ENCODE assay signal across 8 mouse cellular contexts in the genomic region with DNA sequence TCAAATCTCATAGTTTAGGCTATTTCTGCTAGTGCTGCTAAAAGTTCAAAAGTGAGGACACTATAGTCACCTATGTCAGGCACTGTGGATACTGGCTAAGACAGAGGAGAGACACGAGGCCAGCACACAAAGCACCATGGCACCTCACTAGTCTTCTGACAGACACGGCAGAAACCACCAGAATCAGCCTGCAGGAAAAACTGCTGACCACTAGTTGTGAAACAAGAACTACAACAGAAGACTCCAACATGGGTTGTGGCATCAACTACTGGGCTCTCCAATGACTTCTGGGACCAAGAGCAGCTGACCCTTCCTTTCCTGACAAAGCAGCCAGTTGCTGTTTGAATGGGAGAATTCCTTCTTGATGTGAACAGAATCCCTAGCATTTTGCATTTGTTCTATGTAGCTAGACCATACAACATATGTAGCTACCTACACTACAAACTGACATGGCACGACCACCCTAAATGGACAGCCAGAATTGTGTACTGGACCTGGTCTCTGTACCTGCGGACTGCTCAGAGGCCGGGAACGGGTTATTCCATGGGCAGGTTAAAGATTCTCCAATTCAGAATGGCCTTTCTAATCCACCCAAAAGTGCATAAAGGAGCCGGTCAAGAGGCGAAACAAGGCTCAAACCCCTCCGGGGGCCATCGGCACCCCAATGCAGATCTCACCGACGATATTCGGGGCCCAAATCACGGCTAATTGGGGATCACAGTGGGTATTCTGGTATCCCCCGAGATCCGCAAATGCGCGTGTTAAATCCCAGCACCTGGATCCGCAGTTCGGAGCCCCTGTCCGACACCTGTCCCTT. TPM values are rescaled to one million over a fixed set of nuclear protein-coding genes. Genes with fewer than 3 reads are reported as not detected.
A peak's percentile ranks its signal among the peaks of the same experiment; 100 is the strongest.
DNase-seq lines count a peak whose midpoint lies in the region; ATAC-seq and TF ChIP-seq lines count a peak whose summit lies in the region.

No protein-coding gene starts in this region.

- ATAC-seq in embryonic facial prominence, embryonic 11.5 days (replicated peaks; ENCODE audit: insufficient number of reproducible peaks, low FRiP score, low TSS enrichment, low read depth): no peak
- ATAC-seq in hindbrain, postnatal 0 days: no peak
- no peak for ATAC-seq in liver, postnatal 0 days
- no peak for ATAC-seq in stomach, embryonic 16.5 days (ENCODE audit: insufficient read depth, low FRiP score)
- no peak for ATAC-seq in cerebellum, adult (ENCODE audit: insufficient number of reproducible peaks, low FRiP score, low TSS enrichment)

- TF ChIP-seq EP300 in liver, postnatal 0 days (IDR thresholded peaks at IDR 0.05; ENCODE audit: low read depth): no peak

- H3K4me2 ChIP-seq in embryonic facial prominence, embryonic 11.5 days (ENCODE audit: low read depth, low read length): peak overlapping the region; percentile 86
- peak overlapping the region; percentile 71 for H3K4me2 ChIP-seq in hindbrain, postnatal 0 days (ENCODE audit: low read depth, low read length)
- peak overlapping the region; percentile 87 for H3K4me2 ChIP-seq in liver, postnatal 0 days (ENCODE audit: low read depth, low read length)
- H3K4me2 ChIP-seq in stomach, embryonic 16.5 days (ENCODE audit: low read depth, low read length): peak overlapping the region; percentile 95

- H3K27me3 ChIP-seq in embryonic facial prominence, embryonic 11.5 days (ENCODE audit: control insufficient read depth, insufficient read depth, low read length): no peaks in the 10 kb centered on the region
- H3K27me3 ChIP-seq in hindbrain, postnatal 0 days (ENCODE audit: insufficient read depth, low read length): no peaks in the 10 kb centered on the region
- H3K27me3 ChIP-seq in liver, postnatal 0 days (ENCODE audit: insufficient read depth, low read length): no peaks in the 10 kb centered on the region
- H3K27me3 ChIP-seq in stomach, embryonic 16.5 days (ENCODE audit: control insufficient read depth, insufficient read depth, low read length): no peaks in the 10 kb centered on the region

- H3K4me1 ChIP-seq in lung, adult 2 months (ENCODE audit: control insufficient read depth, insufficient read depth, low read length): peaks cover 38% of the 10 kb centered on the region
- peaks cover 7% of the 10 kb centered on the region for H3K4me1 ChIP-seq in embryonic facial prominence, embryonic 11.5 days (ENCODE audit: control insufficient read depth, insufficient read depth, low read length)
- H3K4me1 ChIP-seq in hindbrain, postnatal 0 days (ENCODE audit: insufficient read depth, low read length): peaks cover 12% of the 10 kb centered on the region
- H3K4me1 ChIP-seq in liver, postnatal 0 days (ENCODE audit: insufficient read depth): peaks cover 57% of the 10 kb centered on the region
- H3K4me1 ChIP-seq in stomach, embryonic 16.5 days (ENCODE audit: control insufficient read depth, insufficient read depth, low read length): peaks cover 46% of the 10 kb centered on the region

- no peak for TF ChIP-seq CTCF in lung, adult 2 months (IDR thresholded peaks at IDR 0.05; ENCODE audit: insufficient read depth, low read length)
- TF ChIP-seq CTCF in hindbrain, postnatal 0 days (IDR thresholded peaks at IDR 0.05; ENCODE audit: low read depth): no peak
- TF ChIP-seq CTCF in liver, postnatal 0 days (IDR thresholded peaks at IDR 0.05; ENCODE audit: low read depth): no peak

- H3K4me3 ChIP-seq in lung, adult 2 months (replicated peaks; ENCODE audit: extremely low read depth, low read depth, low read length): peak overlapping the region; percentile 86
- peak overlapping the region; percentile 97 for H3K4me3 ChIP-seq in embryonic facial prominence, embryonic 11.5 days (ENCODE audit: low read depth, low read length)
- peak overlapping the region; percentile 93 for H3K4me3 ChIP-seq in hindbrain, postnatal 0 days (ENCODE audit: low read length)
- peak overlapping the region; percentile 100 for H3K4me3 ChIP-seq in liver, postnatal 0 days (ENCODE audit: low read depth, low read length)
- H3K4me3 ChIP-seq in stomach, embryonic 16.5 days (replicated peaks; ENCODE audit: low read length): peak overlapping the region; percentile 100

- no peaks in the 10 kb centered on the region for H3K36me3 ChIP-seq in embryonic facial prominence, embryonic 11.5 days (replicated peaks; ENCODE audit: control insufficient read depth, insufficient read depth, low read depth, low read length)
- no peaks in the 10 kb centered on the region for H3K36me3 ChIP-seq in hindbrain, postnatal 0 days (ENCODE audit: insufficient read depth, low read length)
- no peaks in the 10 kb centered on the region for H3K36me3 ChIP-seq in liver, postnatal 0 days (replicated peaks; ENCODE audit: insufficient read depth, low read length)
- no peaks in the 10 kb centered on the region for H3K36me3 ChIP-seq in stomach, embryonic 16.5 days (ENCODE audit: control insufficient read depth, insufficient read depth, low read length)

- H3K9me3 ChIP-seq in embryonic facial prominence, embryonic 11.5 days (replicated peaks; ENCODE audit: control insufficient read depth, low read length): no peaks in the 10 kb centered on the region
- no peaks in the 10 kb centered on the region for H3K9me3 ChIP-seq in hindbrain, postnatal 0 days (ENCODE audit: low read length)
- H3K9me3 ChIP-seq in liver, postnatal 0 days (ENCODE audit: low read length): no peaks in the 10 kb centered on the region
- no peaks in the 10 kb centered on the region for H3K9me3 ChIP-seq in stomach, embryonic 16.5 days (replicated peaks; ENCODE audit: control insufficient read depth, low read length)

- WGBS in lung, adult 2 months: under 1% methylated on average over 21 of the region's 21 CpGs
- WGBS in embryonic facial prominence, embryonic 11.5 days: 7% methylated on average over 21 of the region's 21 CpGs
- WGBS in hindbrain, postnatal 0 days: 3% methylated on average over 21 of the region's 21 CpGs
- WGBS in liver, postnatal 0 days (ENCODE audit: insufficient replicate concordance): 2% methylated on average over 21 of the region's 21 CpGs
- WGBS in stomach, embryonic 16.5 days: 2% methylated on average over 21 of the region's 21 CpGs

- peak overlapping the region; percentile 95 for H3K9ac ChIP-seq in embryonic facial prominence, embryonic 11.5 days (replicated peaks; ENCODE audit: low read length)
- H3K9ac ChIP-seq in hindbrain, postnatal 0 days (replicated peaks; ENCODE audit: low read length): peak overlapping the region; percentile 95
- H3K9ac ChIP-seq in liver, postnatal 0 days (replicated peaks): peak overlapping the region; percentile 100
- peak overlapping the region; percentile 100 for H3K9ac ChIP-seq in stomach, embryonic 16.5 days (ENCODE audit: low read length)

- TF ChIP-seq POLR2A in lung, adult 2 months (IDR thresholded peaks at IDR 0.05; ENCODE audit: borderline replicate concordance, extremely low read depth, low read depth, low read length): no peak

- peak overlapping the region; percentile 84; the same call in 1 of the 2 replicates for H3K27ac ChIP-seq in embryonic facial prominence, embryonic 11.5 days (replicated peaks; ENCODE audit: low read depth, low read length)
- H3K27ac ChIP-seq in hindbrain, postnatal 0 days: peak overlapping the region; percentile 94
- H3K27ac ChIP-seq in liver, postnatal 0 days (ENCODE audit: low read depth): peak overlapping the region; percentile 98
- H3K27ac ChIP-seq in stomach, embryonic 16.5 days (ENCODE audit: low read length): peak overlapping the region; percentile 98

- no peak for DNase-seq in lung, adult 2 months
- DNase-seq in lung, adult 18-20 months: no peak
- peak; percentile 13 for DNase-seq in embryonic facial prominence, embryonic 11.5 days (ENCODE audit: low spot score)
- DNase-seq in hindbrain, postnatal 0 days (ENCODE audit: low spot score): peak; percentile 17
- DNase-seq in liver, postnatal 0 days: peak; percentile 34
- DNase-seq in right cerebral cortex, postnatal 14 days: no peak

RNA-seq across cellular contexts. Expression of a gene that starts 1.1 kb away (rescaled TPM):
- polyA plus RNA-seq in lung, adult 2 months (2012; rRNA removed): 525 and 566 TPM in 2 replicates
- polyA plus RNA-seq in embryonic facial prominence, embryonic 11.5 days (2014; fragmentation: Nextera tagmentation; extraction: Ambion mirVana): 626 and 650 TPM in 2 replicates
- 352 and 363 TPM in 2 replicates for total RNA-seq in hindbrain, postnatal 0 days (2014; rRNA removed)
- polyA plus RNA-seq in hindbrain, postnatal 0 days (2015; fragmentation: Nextera tagmentation; extraction: Ambion mirVana): 609 and 632 TPM in 2 replicates
- polyA plus RNA-seq in liver, postnatal 0 days (2015; fragmentation: Nextera tagmentation; extraction: Ambion mirVana): 244 and 254 TPM in 2 replicates
- polyA plus RNA-seq in stomach, embryonic 16.5 days (2015; fragmentation: Nextera tagmentation; extraction: Ambion mirVana): 717 and 769 TPM in 2 replicates

RNA-seq across cellular contexts. Expression of a gene that starts 18.9 kb away (rescaled TPM):
- polyA plus RNA-seq in lung, adult 2 months (2012; rRNA removed): 23.5 and 29.2 TPM in 2 replicates
- 35.7 and 36.8 TPM in 2 replicates for polyA plus RNA-seq in embryonic facial prominence, embryonic 11.5 days (2014; fragmentation: Nextera tagmentation; extraction: Ambion mirVana)
- 4.3 and 4.7 TPM in 2 replicates for total RNA-seq in hindbrain, postnatal 0 days (2014; rRNA removed)
- polyA plus RNA-seq in hindbrain, postnatal 0 days (2015; fragmentation: Nextera tagmentation; extraction: Ambion mirVana): 24.8 and 29.2 TPM in 2 replicates
- 14.8 and 16.2 TPM in 2 replicates for polyA plus RNA-seq in liver, postnatal 0 days (2015; fragmentation: Nextera tagmentation; extraction: Ambion mirVana)
- 22.5 and 24.9 TPM in 2 replicates for polyA plus RNA-seq in stomach, embryonic 16.5 days (2015; fragmentation: Nextera tagmentation; extraction: Ambion mirVana)

RNA-seq across cellular contexts. Expression of a gene that starts 24.7 kb away (rescaled TPM):
- polyA plus RNA-seq in lung, adult 2 months (2012; rRNA removed): 26.0 and 27.0 TPM in 2 replicates
- polyA plus RNA-seq in embryonic facial prominence, embryonic 11.5 days (2014; fragmentation: Nextera tagmentation; extraction: Ambion mirVana): 89.8 and 95.2 TPM in 2 replicates
- total RNA-seq in hindbrain, postnatal 0 days (2014; rRNA removed): 88.3 and 90.6 TPM in 2 replicates
- 119 and 123 TPM in 2 replicates for polyA plus RNA-seq in hindbrain, postnatal 0 days (2015; fragmentation: Nextera tagmentation; extraction: Ambion mirVana)
- 64.2 and 65.2 TPM in 2 replicates for polyA plus RNA-seq in liver, postnatal 0 days (2015; fragmentation: Nextera tagmentation; extraction: Ambion mirVana)
- polyA plus RNA-seq in stomach, embryonic 16.5 days (2015; fragmentation: Nextera tagmentation; extraction: Ambion mirVana): 75.5 and 78.9 TPM in 2 replicates

RNA-seq across cellular contexts. Expression of a gene that starts 35.0 kb away (rescaled TPM):
- polyA plus RNA-seq in lung, adult 2 months (2012; rRNA removed): 100 and 126 TPM in 2 replicates
- polyA plus RNA-seq in embryonic facial prominence, embryonic 11.5 days (2014; fragmentation: Nextera tagmentation; extraction: Ambion mirVana): 121 and 139 TPM in 2 replicates
- total RNA-seq in hindbrain, postnatal 0 days (2014; rRNA removed): 124 TPM in 2 replicates
- 258 and 271 TPM in 2 replicates for polyA plus RNA-seq in hindbrain, postnatal 0 days (2015; fragmentation: Nextera tagmentation; extraction: Ambion mirVana)
- 59.5 and 64.4 TPM in 2 replicates for polyA plus RNA-seq in liver, postnatal 0 days (2015; fragmentation: Nextera tagmentation; extraction: Ambion mirVana)
- polyA plus RNA-seq in stomach, embryonic 16.5 days (2015; fragmentation: Nextera tagmentation; extraction: Ambion mirVana): 128 and 129 TPM in 2 replicates

RNA-seq across cellular contexts. Expression of a gene that starts 44.0 kb away (rescaled TPM):
- polyA plus RNA-seq in lung, adult 2 months (2012; rRNA removed): 1.7 and 3.5 TPM in 2 replicates
- polyA plus RNA-seq in embryonic facial prominence, embryonic 11.5 days (2014; fragmentation: Nextera tagmentation; extraction: Ambion mirVana): 0.15 TPM in 1 of 2 replicates, not detected in the other
- total RNA-seq in hindbrain, postnatal 0 days (2014; rRNA removed): 2.3 and 3.2 TPM in 2 replicates
- polyA plus RNA-seq in hindbrain, postnatal 0 days (2015; fragmentation: Nextera tagmentation; extraction: Ambion mirVana): 0.38 and 0.76 TPM in 2 replicates
- polyA plus RNA-seq in liver, postnatal 0 days (2015; fragmentation: Nextera tagmentation; extraction: Ambion mirVana): 0.29 and 0.37 TPM in 2 replicates
- polyA plus RNA-seq in stomach, embryonic 16.5 days (2015; fragmentation: Nextera tagmentation; extraction: Ambion mirVana): 0.62 and 0.64 TPM in 2 replicates

Comparison
In these comparisons a context has a peak if more than half of its experiments do, and no peak if none do; other contexts are left out.
1. DNase-seq: peak in embryonic facial prominence, embryonic 11.5 days (single experiment), hindbrain, postnatal 0 days (single experiment) and liver, postnatal 0 days (single experiment); none in lung, adult 2 months (single experiment), lung, adult 18-20 months (0 of 2) and right cerebral cortex, postnatal 14 days (single experiment).
2. Peak in every context shown above with its lines, with median percentiles within 50 percentile points of each other: H3K4me3 ChIP-seq, H3K27ac ChIP-seq, H3K4me2 ChIP-seq and H3K9ac ChIP-seq.